Mouse (Mus musculus): ENCODE results near the gene Abcc1. TPM values are rescaled to one million over a fixed set of nuclear protein-coding genes. Genes with fewer than 3 reads are reported as not detected.

Abcc1 gene
- polyA plus RNA-seq, 1 experiment from 2014 or later: 5.2 TPM

- Histone ChIP-seq H3K27me3 (replicated peaks; ENCODE audit: control insufficient read depth, insufficient read depth, low read length) (no peaks in the 10 kb centered on the region), H3K9ac (ENCODE audit: low read length) (no peak overlapping the region), H3K4me1 (ENCODE audit: control insufficient read depth, insufficient read depth, low read length) (no peaks in the 10 kb centered on the region), H3K4me2 (ENCODE audit: low read length) (no peak overlapping the region), H3K4me3 (ENCODE audit: low read depth, low read length) (no peak overlapping the region), H3K27ac (ENCODE audit: low read depth, low read length) (no peak overlapping the region), H3K36me3 (ENCODE audit: control insufficient read depth, insufficient read depth, low read length) (no peaks in the 10 kb centered on the region), H3K9me3 (replicated peaks; ENCODE audit: control insufficient read depth, low read length) (no peaks in the 10 kb centered on the region)
- DNase-seq (ENCODE audit: low spot score): no peak
- 91% methylated on average over 3 of the region's 3 CpGs for WGBS
- ATAC-seq: no peak
Measured at GRCm38 (mm10) chr16:14352234-14352633, 9.1 kb upstream of the Abcc1 start.

GRCm38 (mm10) chr16:14352663-14353062 is 8.7 kb upstream of the Abcc1 start:
- Histone ChIP-seq H3K27ac (ENCODE audit: low read depth, low read length) (no peak overlapping the region), H3K9ac (ENCODE audit: low read length) (no peak overlapping the region), H3K4me2 (ENCODE audit: low read length) (no peak overlapping the region), H3K4me1 (ENCODE audit: control insufficient read depth, insufficient read depth, low read length) (no peaks in the 10 kb centered on the region), H3K27me3 (replicated peaks; ENCODE audit: control insufficient read depth, insufficient read depth, low read length) (no peaks in the 10 kb centered on the region), H3K4me3 (ENCODE audit: low read depth, low read length) (no peak overlapping the region), H3K9me3 (replicated peaks; ENCODE audit: control insufficient read depth, low read length) (no peaks in the 10 kb centered on the region), H3K36me3 (ENCODE audit: control insufficient read depth, insufficient read depth, low read length) (no peaks in the 10 kb centered on the region)
- ATAC-seq (no peak), DNase-seq (ENCODE audit: low spot score) (no peak)
- 72% methylated on average over 5 of the region's 5 CpGs for WGBS

GRCm38 (mm10) chr16:14357859-14358258 is 3.5 kb upstream of the Abcc1 start:
- Histone ChIP-seq H3K27ac (ENCODE audit: low read depth, low read length) (no peak overlapping the region), H3K27me3 (replicated peaks; ENCODE audit: control insufficient read depth, insufficient read depth, low read length) (no peaks in the 10 kb centered on the region), H3K4me3 (ENCODE audit: low read depth, low read length) (no peak overlapping the region), H3K4me1 (ENCODE audit: control insufficient read depth, insufficient read depth, low read length) (peaks cover 2% of the 10 kb centered on the region; the same call in 1 of the 2 replicates), H3K9me3 (replicated peaks; ENCODE audit: control insufficient read depth, low read length) (no peaks in the 10 kb centered on the region), H3K4me2 (ENCODE audit: low read length) (no peak overlapping the region), H3K36me3 (ENCODE audit: control insufficient read depth, insufficient read depth, low read length) (no peaks in the 10 kb centered on the region), H3K9ac (ENCODE audit: low read length) (no peak overlapping the region)
- no peak for DNase-seq (ENCODE audit: low spot score)
- ATAC-seq: no peak
- WGBS: 78% methylated on average over 2 of the region's 2 CpGs

- no peaks in the 10 kb centered on the region for H3K36me3 ChIP-seq (ENCODE audit: control insufficient read depth, insufficient read depth, low read length)
- no peaks in the 10 kb centered on the region for H3K9me3 ChIP-seq (replicated peaks; ENCODE audit: control insufficient read depth, low read length)
- no peak overlapping the region for H3K27ac ChIP-seq (ENCODE audit: low read depth, low read length)
- H3K9ac ChIP-seq (ENCODE audit: low read length): no peak overlapping the region
- no peak for DNase-seq (ENCODE audit: low spot score)
- no peak overlapping the region for H3K4me2 ChIP-seq (ENCODE audit: low read length)
- H3K27me3 ChIP-seq (replicated peaks; ENCODE audit: control insufficient read depth, insufficient read depth, low read length): no peaks in the 10 kb centered on the region
- ATAC-seq: no peak
- no peak overlapping the region for H3K4me3 ChIP-seq (ENCODE audit: low read depth, low read length)
- WGBS: 61% methylated on average over 1 of the region's 1 CpGs
- H3K4me1 ChIP-seq (ENCODE audit: control insufficient read depth, insufficient read depth, low read length): peaks cover 2% of the 10 kb centered on the region; the same call in 1 of the 2 replicates
Measured at GRCm38 (mm10) chr16:14358531-14358930, 2.8 kb upstream of the Abcc1 start.

- Histone ChIP-seq H3K4me3 (ENCODE audit: low read depth, low read length) (peak overlapping the region; percentile 80), H3K9ac (ENCODE audit: low read length) (peak overlapping the region; percentile 87), H3K4me1 (ENCODE audit: control insufficient read depth, insufficient read depth, low read length) (peaks cover 2% of the 10 kb centered on the region; the same call in 1 of the 2 replicates), H3K36me3 (ENCODE audit: control insufficient read depth, insufficient read depth, low read length) (no peaks in the 10 kb centered on the region), H3K9me3 (replicated peaks; ENCODE audit: control insufficient read depth, low read length) (no peaks in the 10 kb centered on the region), H3K27ac (ENCODE audit: low read depth, low read length) (no peak overlapping the region), H3K27me3 (replicated peaks; ENCODE audit: control insufficient read depth, insufficient read depth, low read length) (no peaks in the 10 kb centered on the region), H3K4me2 (ENCODE audit: low read length) (peak overlapping the region; percentile 93)
- DNase-seq (ENCODE audit: low spot score) (peak; percentile 41), ATAC-seq (peak; percentile 53)
- WGBS: 3% methylated on average over 7 of the region's 7 CpGs
Measured at GRCm38 (mm10) chr16:14360931-14361330, 427 bp upstream of the Abcc1 start.

- ATAC-seq: no peak
- Histone ChIP-seq H3K27ac (ENCODE audit: low read depth, low read length) (no peak overlapping the region), H3K4me3 (ENCODE audit: low read depth, low read length) (peak overlapping the region; percentile 80), H3K9ac (ENCODE audit: low read length) (peak overlapping the region; percentile 87), H3K36me3 (ENCODE audit: control insufficient read depth, insufficient read depth, low read length) (no peaks in the 10 kb centered on the region), H3K4me1 (ENCODE audit: control insufficient read depth, insufficient read depth, low read length) (peaks cover 2% of the 10 kb centered on the region; the same call in 1 of the 2 replicates), H3K27me3 (replicated peaks; ENCODE audit: control insufficient read depth, insufficient read depth, low read length) (no peaks in the 10 kb centered on the region), H3K4me2 (ENCODE audit: low read length) (peak overlapping the region; percentile 93), H3K9me3 (replicated peaks; ENCODE audit: control insufficient read depth, low read length) (no peaks in the 10 kb centered on the region)
- peak; percentile 11 for DNase-seq (ENCODE audit: low spot score)
- WGBS: 30% methylated on average over 7 of the region's 7 CpGs
Measured at GRCm38 (mm10) chr16:14362099-14362820, 902 bp downstream of the Abcc1 start.

- DNase-seq (ENCODE audit: low spot score) (no peak), ATAC-seq (no peak)
- WGBS: 96% methylated on average over 3 of the region's 3 CpGs
Measured at GRCm38 (mm10) chr16:14363496-14363895, 2.1 kb downstream of the Abcc1 start.

GRCm38 (mm10) chr16:14364066-14364465 is 2.7 kb downstream of the Abcc1 start:
- Histone ChIP-seq H3K9me3 (replicated peaks; ENCODE audit: control insufficient read depth, low read length) (no peaks in the 10 kb centered on the region), H3K4me3 (ENCODE audit: low read depth, low read length) (no peak overlapping the region), H3K27ac (ENCODE audit: low read depth, low read length) (no peak overlapping the region), H3K36me3 (ENCODE audit: control insufficient read depth, insufficient read depth, low read length) (no peaks in the 10 kb centered on the region), H3K9ac (ENCODE audit: low read length) (no peak overlapping the region), H3K4me1 (ENCODE audit: control insufficient read depth, insufficient read depth, low read length) (peaks cover 2% of the 10 kb centered on the region; the same call in 1 of the 2 replicates), H3K4me2 (ENCODE audit: low read length) (no peak overlapping the region), H3K27me3 (replicated peaks; ENCODE audit: control insufficient read depth, insufficient read depth, low read length) (no peaks in the 10 kb centered on the region)
- ATAC-seq (no peak), DNase-seq (ENCODE audit: low spot score) (no peak)
- 95% methylated on average over 6 of the region's 6 CpGs for WGBS

More at GRCm38 (mm10) chr16:14363496-14363895, 2.1 kb downstream of the Abcc1 start:
- no peak overlapping the region for H3K4me2 ChIP-seq (ENCODE audit: low read length)
- H3K9me3 ChIP-seq (replicated peaks; ENCODE audit: control insufficient read depth, low read length): no peaks in the 10 kb centered on the region
- peaks cover 2% of the 10 kb centered on the region; the same call in 1 of the 2 replicates for H3K4me1 ChIP-seq (ENCODE audit: control insufficient read depth, insufficient read depth, low read length)
- H3K27ac ChIP-seq (ENCODE audit: low read depth, low read length): no peak overlapping the region
- H3K4me3 ChIP-seq (ENCODE audit: low read depth, low read length): no peak overlapping the region
- H3K36me3 ChIP-seq (ENCODE audit: control insufficient read depth, insufficient read depth, low read length): no peaks in the 10 kb centered on the region
- H3K9ac ChIP-seq (ENCODE audit: low read length): no peak overlapping the region
- no peaks in the 10 kb centered on the region for H3K27me3 ChIP-seq (replicated peaks; ENCODE audit: control insufficient read depth, insufficient read depth, low read length)

GRCm38 (mm10) chr16:14365457-14365856 is 4.1 kb downstream of the Abcc1 start:
- no peak for DNase-seq (ENCODE audit: low spot score)
- WGBS: 67% methylated on average over 4 of the region's 4 CpGs
- ATAC-seq: no peak

More at GRCm38 (mm10) chr16:14365457-14365856, 4.1 kb downstream of the Abcc1 start:
- Histone ChIP-seq H3K36me3 (ENCODE audit: control insufficient read depth, insufficient read depth, low read length) (no peaks in the 10 kb centered on the region), H3K4me1 (ENCODE audit: control insufficient read depth, insufficient read depth, low read length) (peaks cover 2% of the 10 kb centered on the region; the same call in 1 of the 2 replicates), H3K9ac (ENCODE audit: low read length) (no peak overlapping the region), H3K27ac (ENCODE audit: low read depth, low read length) (no peak overlapping the region), H3K9me3 (replicated peaks; ENCODE audit: control insufficient read depth, low read length) (no peaks in the 10 kb centered on the region), H3K4me3 (ENCODE audit: low read depth, low read length) (no peak overlapping the region), H3K27me3 (replicated peaks; ENCODE audit: control insufficient read depth, insufficient read depth, low read length) (no peaks in the 10 kb centered on the region), H3K4me2 (ENCODE audit: low read length) (no peak overlapping the region)

Data from forebrain, embryonic 14.5 days (tissue).